Mouse (Mus musculus) heart, postnatal 25 days (tissue): Measurements from ENCODE around the gene Slc45a2. TPM values are rescaled to one million over a fixed set of nuclear protein-coding genes. Genes with fewer than 3 reads are reported as not detected.

ENCODE experiments used
- DNase-seq: peaks from one replicate; pipeline ENCODE4 v3.0.0; 2022; ENCODE audit warnings: low spot score
- intact Hi-C: fragments of 180-260 bp; cut with DNase I; formaldehyde crosslinking; loops from one replicate; pipeline ENCODE4 v1.15.1; 2025
- total RNA-seq, 2 experiments: library from RNA; stranded (reverse); gene quantifications; 2 replicates each; pipeline ENCODE4 v1.2.3; 2021

Slc45a2 gene
- total RNA-seq, 2 experiments from 2014 or later, result not detected

DNA sequence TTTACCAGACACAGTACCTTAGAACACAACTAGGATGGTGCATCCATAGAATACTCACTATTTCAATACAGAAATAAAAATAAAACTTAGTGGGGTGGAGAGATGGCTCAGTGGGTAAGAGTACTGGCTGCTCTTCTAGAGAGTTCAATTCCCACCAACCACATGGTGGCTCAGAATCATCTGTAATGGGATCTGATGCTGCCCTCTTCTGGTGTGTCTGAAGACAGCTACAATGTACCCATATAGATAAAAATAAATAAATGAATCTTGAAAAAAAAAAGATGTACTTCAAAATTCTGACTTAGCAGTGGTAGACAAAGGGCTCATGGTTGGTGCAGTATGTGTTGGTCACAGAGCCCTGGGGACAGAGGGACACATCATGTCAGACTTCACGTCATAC is 9.0 kb upstream of the Slc45a2 start:
- intact Hi-C loops, result no loop called here
- no peak for DNase-seq

DNA sequence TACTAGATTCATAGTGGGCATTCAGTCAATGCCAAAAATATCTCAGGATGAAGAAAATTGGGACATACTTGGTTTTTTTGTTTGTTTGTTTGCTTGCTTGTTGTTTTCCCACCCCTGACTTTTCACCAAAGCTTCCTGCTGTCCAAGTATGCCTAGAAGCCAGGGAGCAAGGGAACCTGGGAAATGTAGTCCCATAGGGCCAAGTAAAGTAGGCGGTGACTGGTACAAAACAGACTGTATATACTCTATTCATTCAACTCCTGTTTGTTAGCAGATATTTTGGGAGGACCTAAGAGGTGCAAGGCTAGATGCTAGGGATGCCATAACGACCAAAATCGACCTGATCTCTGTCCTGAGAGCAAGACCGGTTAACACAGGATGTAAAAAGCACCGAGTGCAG is 689 bp upstream of the Slc45a2 start:
- no peak for DNase-seq
- intact Hi-C loops, result no loop called here

DNA sequence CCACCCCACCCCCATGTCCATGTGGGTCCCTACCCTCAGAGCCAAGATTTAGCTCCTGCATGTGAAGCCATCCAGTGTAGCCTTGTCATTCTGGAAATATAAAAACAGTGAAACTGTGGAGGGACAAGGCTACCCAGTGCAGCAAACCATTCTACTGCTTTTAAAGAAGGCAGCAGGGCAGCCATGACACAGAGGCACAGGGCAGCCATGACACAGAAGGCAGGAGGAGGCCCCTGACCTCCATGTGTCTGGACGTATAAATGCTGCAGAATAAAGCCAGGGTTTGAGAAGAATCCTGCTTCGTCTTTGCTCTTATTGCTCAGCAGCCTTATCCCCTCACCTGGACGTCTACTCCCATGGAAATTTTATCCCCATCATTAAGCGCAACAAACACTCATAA is 3.3 kb downstream of the Slc45a2 start:
- DNase-seq, result no peak
- intact Hi-C loops, result no loop called here

DNA sequence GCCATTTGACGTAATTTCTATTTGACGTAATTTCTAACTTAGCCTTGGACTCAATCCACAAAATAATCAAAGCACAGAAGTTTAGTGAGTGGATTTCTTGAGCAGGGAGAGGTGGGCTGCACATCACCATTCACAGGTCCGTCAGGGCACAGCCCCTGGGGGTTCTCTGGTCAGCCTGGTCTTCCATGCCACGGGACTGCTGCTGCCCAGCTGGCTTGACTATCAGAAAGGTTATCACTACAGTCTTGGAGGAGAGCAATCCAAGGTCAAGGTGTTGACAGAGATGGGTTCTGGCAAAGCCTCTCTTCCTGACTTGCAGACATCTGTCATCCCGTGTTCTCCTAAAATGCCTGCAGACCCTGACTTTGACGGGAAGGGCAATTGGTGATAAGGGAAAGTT is 4.1 kb downstream of the Slc45a2 start:
- intact Hi-C loops, result no loop called here
- no peak for DNase-seq

DNA sequence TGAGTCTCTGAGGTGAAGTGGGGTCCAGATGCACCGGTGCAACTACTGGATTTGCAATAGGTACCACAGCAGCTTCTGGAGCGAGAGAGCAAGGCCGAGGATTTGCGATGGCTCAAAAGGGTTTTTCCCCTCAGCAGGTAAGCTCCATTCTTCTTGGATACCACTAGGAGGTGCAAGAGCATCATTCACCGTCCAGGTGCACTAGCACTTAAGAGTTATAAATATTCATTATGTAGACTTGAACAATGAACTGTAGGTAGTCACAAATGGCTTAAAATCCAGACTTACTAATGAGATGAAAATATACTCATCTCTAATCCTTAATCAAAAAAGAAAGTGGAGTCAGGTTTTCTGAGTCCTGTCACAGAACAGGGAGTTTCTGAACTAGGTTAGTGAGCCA is 8.2 kb downstream of the Slc45a2 start:
- no peak for DNase-seq
- intact Hi-C loops, result no loop called here

DNA sequence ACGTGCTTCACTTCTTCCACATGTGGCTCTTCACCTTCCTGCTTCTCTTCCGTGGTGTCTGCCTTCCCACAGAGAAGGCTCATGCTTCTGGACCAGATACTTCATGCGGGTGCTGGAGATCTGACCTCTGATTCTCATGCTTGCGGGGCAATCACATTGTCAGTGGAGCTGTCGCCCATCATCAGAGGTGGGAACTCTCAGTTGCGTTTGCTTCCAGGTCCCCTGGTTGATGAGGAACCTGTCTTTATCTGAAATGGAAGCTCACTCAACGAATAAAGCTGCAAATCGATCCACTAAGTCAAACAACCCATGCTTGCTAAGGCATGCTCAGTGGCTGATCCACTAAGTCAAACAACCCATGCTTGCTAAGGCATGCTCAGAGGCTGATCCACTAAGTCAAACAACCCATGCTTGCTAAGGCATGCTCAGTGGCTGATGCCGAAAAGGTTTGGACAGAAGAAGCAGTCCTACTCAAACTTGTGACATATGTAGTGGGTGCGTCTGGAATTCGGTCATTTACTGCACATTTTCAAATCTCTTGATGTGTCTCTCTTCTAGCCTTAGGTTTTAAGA is 10.5 kb downstream of the Slc45a2 start:
- intact Hi-C loops, result no loop called here
- DNase-seq, result no peak

DNA sequence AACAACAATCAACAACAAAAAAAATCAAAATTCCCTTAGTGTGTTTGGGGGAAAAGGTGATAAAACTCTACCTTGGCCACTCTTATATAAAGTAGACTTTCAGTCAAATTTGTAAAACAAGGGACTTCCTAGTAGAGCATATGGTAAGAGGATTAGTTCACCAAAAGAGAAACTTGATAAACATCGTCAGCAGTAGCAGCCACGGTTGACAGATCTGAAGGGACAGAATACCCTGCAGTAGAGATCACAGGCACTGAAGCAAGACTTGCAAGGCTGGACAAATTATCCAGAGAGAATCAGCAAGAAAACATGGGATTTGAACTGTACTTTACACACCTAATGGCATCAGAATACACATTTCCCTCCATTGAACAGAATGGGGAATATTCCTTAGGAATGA is 14.4 kb downstream of the Slc45a2 start:
- DNase-seq, result no peak
- intact Hi-C loops, result no loop called here

DNA sequence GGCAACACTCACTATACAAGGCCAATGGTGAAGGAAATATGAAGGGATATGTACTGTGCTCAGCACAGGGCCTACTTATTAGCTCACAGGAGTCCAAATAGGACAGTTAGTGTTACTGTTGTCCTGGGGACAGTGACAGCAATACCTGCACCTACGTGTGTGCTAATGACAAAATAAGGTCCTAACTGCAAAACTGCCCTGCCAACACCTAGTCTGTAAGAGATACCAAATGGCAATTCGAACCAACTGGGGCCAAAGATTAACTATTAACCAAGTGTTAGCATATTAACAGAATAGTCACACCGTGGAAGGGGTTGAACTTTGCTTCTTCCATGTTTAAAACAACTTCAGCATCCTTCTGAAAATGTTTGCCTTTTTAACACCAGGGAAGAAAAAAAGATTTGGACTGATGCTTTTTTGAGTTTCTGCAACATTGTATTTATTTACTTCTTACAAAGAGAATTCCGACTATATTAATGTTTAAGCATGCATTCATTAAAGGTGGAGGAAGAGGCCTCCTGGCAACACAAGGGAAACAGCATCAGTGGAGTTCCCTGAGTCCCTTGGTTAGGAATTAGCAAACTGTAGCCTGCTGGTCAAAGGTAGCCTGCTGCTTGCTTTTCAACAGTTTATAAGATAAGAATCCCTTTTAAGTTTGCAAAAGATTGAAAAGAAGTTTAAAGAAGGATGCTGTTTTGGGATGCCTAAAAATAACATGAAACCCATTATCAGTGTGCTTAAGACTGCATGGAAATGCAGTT is 26.5 kb downstream of the Slc45a2 start:
- intact Hi-C loops, result no loop called here
- no peak for DNase-seq

DNA sequence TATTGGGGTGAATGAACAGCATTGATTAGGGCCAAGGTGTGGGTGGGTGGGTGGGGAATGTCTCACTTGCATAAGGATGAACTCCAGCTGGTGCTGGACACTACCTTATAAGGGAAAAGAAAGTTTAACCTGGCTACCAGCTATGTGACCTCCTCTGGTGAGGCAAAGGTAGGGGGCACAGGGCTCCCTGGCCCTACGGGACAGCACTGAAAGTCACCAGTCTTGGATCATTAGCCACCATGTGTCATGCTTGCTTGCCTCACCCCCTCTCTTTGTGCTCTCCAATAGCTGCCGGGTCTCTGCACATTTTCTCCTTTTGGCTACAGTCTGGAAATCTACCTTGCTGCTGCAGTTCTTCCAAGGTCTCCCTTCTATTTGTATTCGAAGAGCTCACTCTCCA is 29.7 kb downstream of the Slc45a2 start:
- DNase-seq, result no peak
- intact Hi-C loops, result no loop called here

DNA sequence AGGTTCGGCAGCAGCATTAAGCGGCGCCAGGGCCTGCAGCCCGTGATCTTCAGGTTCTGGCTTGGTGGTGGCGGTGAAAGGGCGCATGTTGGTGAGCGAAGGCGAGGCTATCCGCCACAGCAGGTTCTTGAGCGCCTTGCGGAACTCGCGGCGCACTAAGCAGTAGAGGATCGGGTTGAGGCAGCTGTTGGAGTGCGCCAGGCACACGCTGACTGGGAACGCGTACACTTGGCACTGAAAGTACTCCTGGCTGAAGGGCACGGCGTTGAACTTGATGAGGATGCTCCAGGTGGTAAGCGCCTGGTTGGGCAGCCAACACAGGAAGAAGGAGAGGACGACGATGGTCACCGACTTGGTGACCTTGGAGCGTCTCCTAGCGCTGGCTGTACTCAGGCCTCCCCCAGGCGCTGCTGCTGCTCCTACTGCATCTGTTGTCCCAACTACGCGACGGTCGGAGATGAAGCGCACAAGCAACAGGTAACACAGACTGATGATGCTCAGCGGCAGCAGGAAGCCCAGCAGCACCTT is 35.5 kb downstream of the Slc45a2 start:
- intact Hi-C loops, result loop anchor here (5.0 kb wide), 1 partner anchor 114 kb away; no protein-coding TSS in a partner anchor
- DNase-seq, result no peak

DNA sequence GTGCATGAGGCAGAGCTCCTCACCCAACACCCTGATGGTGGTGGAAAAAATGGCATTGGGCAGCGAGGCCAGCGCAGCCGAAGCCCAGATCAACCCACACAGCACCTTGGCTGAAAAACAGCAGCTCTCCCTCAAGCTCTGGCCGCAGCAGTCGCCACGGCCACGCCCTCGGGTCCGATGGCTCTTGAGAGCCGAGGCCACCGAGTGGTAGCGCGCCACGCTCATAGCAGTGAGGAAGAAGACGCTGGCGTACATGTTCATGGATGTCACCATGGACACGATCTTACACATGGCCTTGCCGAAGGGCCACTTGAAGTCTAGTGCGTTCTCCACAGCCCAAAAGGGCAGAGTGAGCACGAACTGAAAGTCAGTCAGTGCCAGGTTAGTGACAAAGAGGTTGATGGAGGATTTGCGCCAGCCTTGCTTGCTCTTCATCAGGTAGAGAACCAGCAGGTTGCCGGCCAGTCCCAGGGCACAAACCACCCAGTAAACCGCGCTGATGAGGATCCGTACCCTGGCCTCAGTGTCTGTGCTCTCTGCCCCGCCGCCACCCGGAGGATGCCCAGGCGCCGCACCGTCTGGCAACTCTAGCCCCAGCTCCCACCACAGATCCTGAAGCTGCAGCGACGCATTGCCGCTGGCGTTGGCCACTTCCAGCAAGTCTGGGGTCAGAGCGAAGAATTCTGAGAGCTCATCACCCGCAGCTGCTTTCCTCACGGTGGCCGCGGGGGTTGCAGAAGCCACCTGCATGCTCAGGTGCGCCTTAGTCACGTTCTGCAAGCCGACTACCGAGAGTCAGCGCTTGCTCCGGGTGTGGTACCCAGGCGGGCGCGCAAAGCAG is 36.2 kb downstream of the Slc45a2 start:
- no peak for DNase-seq
- intact Hi-C loops, result loop anchor here (5.0 kb wide), 1 partner anchor 114 kb away; no protein-coding TSS in a partner anchor

DNA sequence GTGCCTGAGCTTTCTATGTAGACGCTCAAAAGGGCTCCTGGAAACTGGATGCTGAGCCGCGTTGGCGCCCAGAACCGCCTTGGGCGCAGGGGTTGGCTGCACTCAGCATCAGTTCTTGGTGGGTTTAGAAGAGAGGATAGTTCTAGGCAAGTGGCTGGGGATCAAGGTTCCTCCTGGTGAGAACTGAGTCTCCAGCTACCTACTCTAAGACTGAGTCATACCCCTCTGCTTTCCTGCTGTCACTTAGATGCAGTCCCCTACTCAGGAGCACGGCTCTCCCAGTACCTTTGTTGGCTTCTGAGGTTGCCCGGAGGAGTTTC is 36.8 kb downstream of the Slc45a2 start:
- DNase-seq, result no peak
- intact Hi-C loops, result loop anchor here (5.0 kb wide), 1 partner anchor 115 kb away; no protein-coding TSS in a partner anchor

DNA sequence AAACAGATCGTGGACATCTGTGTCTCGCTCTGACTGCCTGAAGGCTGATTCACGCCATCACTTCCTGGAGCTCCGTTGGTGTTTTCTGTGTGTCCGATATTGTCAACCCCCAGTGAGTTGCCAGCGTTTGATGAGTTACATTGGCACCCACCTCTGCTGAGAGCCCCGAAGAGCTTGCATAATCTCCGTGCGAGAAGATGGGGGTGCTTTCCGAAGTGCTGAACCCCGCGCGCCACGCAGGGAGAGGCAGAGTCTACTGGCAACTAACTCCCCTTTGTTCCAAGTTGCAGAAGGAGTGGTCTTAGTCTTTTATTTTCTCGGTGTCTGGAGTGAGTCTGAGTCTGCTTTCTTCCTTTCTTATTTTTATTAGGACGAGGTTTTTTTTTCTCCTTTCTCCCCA is 37.2 kb downstream of the Slc45a2 start, which contains the start of gene Rxfp3:
Gene Rxfp3, minus strand, starts transcription at position 281 of the 400 bp plus-strand sequence.
- DNase-seq, result no peak
- intact Hi-C loops, result loop anchor here (1.0 to 5.0 kb wide), 3 partner anchors 115 to 343 kb away; no protein-coding TSS in a partner anchor

DNA sequence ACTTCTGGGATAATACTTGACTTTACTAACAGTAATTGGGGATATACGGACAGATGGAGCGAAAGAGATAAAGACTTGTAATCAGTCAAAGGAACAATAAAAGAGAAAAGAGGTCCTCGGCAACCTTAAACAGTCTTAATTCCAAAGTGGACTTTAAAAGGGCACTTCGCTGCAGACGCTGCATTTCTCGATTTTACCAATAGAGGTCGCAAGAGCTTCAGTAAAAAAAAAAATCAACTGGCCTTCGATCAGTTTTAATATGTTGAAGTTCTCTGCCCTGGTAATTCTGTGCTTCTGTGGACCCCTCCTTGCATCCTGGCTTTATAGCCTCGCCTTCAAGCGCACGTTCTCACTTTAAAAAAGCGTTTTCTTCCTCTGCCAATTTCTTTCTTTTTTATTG is 38.0 kb downstream of the Slc45a2 start:
- no peak for DNase-seq
- intact Hi-C loops, result loop anchor here (1.0 to 5.0 kb wide), 3 partner anchors 116 to 342 kb away; no protein-coding TSS in a partner anchor

DNA sequence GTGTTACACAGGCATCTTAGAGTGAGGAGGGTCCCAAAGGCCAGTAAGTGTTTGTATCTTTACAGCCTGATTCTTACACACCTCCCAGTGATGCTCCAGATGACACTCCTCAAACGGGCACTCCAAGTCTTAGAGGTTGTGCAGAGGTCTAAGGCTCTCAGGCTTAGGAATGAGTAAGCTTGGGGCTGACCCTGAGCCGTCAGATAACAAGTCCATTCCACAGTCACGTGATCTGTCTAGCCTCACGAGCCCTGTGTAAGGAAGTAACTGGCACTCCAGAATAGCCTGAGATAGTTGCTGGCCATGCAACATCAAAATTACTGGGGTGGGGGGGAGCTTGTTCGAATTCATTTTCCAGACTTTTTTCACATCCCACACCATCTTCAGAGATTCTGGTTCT is 39.5 kb downstream of the Slc45a2 start:
- DNase-seq, result no peak
- intact Hi-C loops, result no loop called here

DNA sequence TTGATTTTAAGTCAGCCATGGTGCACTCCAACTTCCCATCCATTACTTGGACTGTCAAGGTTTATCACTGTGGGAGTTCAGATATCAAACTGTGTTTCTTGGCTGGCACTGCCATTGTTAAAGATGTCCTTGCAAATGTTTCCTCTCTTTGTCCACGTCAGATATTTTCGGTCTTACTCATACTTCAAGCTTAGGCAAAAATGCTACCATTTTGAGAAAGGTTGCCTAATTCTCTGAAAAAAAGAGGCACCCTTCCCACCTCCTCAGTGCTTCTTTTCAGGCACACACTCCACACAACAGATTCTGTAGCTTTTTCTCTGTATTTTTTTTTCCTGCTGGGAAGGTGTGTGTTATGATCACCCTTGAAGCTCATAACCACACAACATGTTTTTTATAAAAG is 40.7 kb downstream of the Slc45a2 start:
- no peak for DNase-seq
- intact Hi-C loops, result no loop called here

DNA sequence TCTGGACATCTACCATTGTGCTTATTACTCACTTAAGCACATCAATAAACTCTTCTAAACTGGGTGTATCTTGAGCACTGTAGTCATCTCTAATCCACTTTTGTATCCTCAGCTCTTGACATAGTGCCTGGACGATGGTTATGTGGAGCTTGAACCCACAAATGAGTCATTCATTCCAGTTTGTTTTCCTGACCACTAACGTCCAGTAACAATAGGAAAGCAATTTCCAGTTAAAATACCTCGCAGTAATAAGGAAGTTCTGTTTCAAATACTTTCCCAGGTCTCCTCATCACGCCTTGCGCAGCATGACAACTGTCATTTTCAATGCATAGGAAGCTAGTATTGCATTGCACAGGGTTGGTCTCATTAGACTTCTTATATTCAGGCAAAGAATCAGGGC is 42.3 kb downstream of the Slc45a2 start:
- DNase-seq, result no peak
- intact Hi-C loops, result no loop called here

DNA sequence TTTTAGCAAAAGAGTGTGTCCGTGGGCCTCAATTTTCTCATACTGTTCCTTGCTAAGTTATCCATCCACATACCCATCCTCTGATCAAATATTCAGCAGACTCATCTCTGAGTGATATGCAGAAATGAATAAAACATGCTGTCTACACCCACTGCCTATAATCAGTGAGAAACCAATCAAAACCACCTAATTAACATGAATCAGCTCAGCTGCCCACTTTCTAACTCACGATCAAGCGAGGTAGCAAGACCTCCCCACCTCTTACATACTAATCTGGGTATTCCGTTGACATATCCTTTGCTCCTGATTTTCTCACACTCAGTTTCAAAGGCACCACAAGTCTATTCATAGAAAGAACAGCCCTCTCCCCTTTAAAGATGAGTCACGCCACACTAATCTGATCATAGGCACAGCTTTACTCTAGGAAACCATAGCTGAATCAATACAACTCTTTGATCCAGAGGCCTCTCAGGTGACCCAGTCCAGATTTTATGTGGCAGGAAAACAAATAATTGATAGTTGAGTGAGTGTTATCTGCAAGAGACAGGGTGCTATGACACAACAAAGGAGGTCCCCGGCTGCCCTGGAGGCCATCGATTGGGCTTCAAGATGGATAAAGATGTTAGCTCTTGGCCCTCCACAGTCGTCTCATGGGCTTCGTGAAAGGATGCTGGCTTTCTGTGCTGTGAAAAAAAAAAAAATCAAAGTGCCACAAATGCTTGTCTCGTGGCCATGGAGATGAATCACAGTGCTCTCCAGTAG is 53.3 kb downstream of the Slc45a2 start:
- intact Hi-C loops, result no loop called here
- no peak for DNase-seq

DNA sequence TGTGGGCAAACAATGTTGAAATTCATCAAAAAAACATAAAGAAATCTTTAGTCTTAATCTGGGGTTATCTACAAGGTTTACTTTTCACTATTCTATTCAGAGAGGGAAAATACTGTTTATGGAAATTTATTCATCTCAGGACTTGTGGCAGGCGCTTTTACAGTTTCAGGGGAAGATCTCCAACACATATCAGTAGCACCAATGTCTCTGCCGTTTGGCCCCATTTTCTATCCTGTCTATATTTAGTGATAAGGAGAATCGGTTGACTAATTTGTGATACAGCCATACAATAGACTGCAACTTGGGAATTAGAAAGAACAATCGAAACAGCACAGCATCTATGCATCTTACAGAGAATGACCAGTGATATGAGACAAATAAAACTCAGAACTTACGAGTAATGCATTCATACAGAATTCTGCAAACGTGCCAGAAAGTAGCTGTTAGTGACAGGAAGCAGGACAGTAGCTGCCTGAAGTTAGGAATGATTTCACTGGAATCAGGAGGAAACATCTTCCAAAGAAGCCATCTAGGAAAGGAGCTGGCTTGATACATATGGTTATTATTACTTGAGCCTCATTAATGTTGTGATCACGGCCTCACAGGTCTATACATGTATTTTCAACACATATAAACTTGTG is 54.0 kb downstream of the Slc45a2 start:
- intact Hi-C loops, result no loop called here
- DNase-seq, result no peak
